Mouse (Mus musculus) kidney, embryonic 15.5 days (tissue): Measurements from ENCODE around the gene Gtf3c6. TPM values are rescaled to one million over a fixed set of nuclear protein-coding genes. Genes with fewer than 3 reads are reported as not detected.

Experiments used
- ATAC-seq: fragments of 200-750 bp; cut with Nextera tagmentation; replicated peaks from 2 replicates; pipeline ENCODE4 v1.8.0; 2017; ENCODE audit warnings: moderate TSS enrichment; ENCODE audit not compliant: low FRiP score
- H3K27ac ChIP-seq: fragments of 300-500 bp; sonication (generic); 2 replicates; pipeline ENCODE4 v1.5.1; 2015; ENCODE audit warnings: mild to moderate bottlenecking, inconsistent platforms
- H3K27me3 ChIP-seq: fragments of 300-500 bp; sonication (generic); 2 replicates; pipeline ENCODE4 v1.6.1; 2015; ENCODE audit warnings: inconsistent platforms
- H3K36me3 ChIP-seq: fragments of 300-500 bp; sonication (generic); 2 replicates; pipeline ENCODE4 v1.6.1; 2015; ENCODE audit warnings: inconsistent platforms
- H3K4me1 ChIP-seq: fragments of 300-500 bp; sonication (generic); 2 replicates; pipeline ENCODE4 v1.6.1; 2015; ENCODE audit warnings: inconsistent platforms
- H3K4me2 ChIP-seq: fragments of 300-500 bp; sonication (generic); 2 replicates; pipeline ENCODE4 v1.6.1; 2015; ENCODE audit warnings: moderate library complexity, mild to moderate bottlenecking, inconsistent platforms
- H3K4me3 ChIP-seq: fragments of 300-500 bp; sonication (generic); replicated peaks from 2 replicates; pipeline ENCODE4 v1.5.1; 2015; ENCODE audit warnings: mild to moderate bottlenecking, inconsistent platforms
- H3K9ac ChIP-seq: fragments of 300-500 bp; sonication (generic); 2 replicates; pipeline ENCODE4 v1.6.1; 2015; ENCODE audit warnings: mild to moderate bottlenecking, inconsistent platforms
- H3K9me3 ChIP-seq: fragments of 300-500 bp; sonication (generic); replicated peaks from 2 replicates; pipeline ENCODE4 v1.6.1; 2016; ENCODE audit warnings: inconsistent platforms
- WGBS: fragments of 180-500 bp; shearing (Covaris S2); methylation state at CpG from one replicate; pipeline ENCODE4 v1.1.7; 2015; ENCODE audit warnings: mixed read lengths; 5-methylcytosine and 5-hydroxymethylcytosine counted together
- polyA plus RNA-seq: library from polyadenylated mRNA; unstranded; fragments of >200 nt; fragmentation: Nextera tagmentation; extraction: Ambion mirVana; gene quantifications from 2 replicates; pipeline ENCODE4 v1.2.1, GENCODE M21; 2015

Gtf3c6 gene
- polyA plus RNA-seq, 1 experiment from 2014 or later: 106 TPM

GRCm38 (mm10) chr10:40283636-40284035, 25.7 kb upstream of the Gtf3c6 start:
- H3K4me1 ChIP-seq: no peaks in the 10 kb centered on the region
- no peak for ATAC-seq
- no peaks in the 10 kb centered on the region for H3K9me3 ChIP-seq
- no peak overlapping the region for H3K4me2 ChIP-seq
- H3K27ac ChIP-seq: no peak overlapping the region
- H3K4me3 ChIP-seq: no peak overlapping the region
- WGBS: 92% methylated on average over 9 of the region's 9 CpGs
- no peak overlapping the region for H3K9ac ChIP-seq
- H3K27me3 ChIP-seq: no peaks in the 10 kb centered on the region
- peaks cover 23% of the 10 kb centered on the region for H3K36me3 ChIP-seq

- H3K4me1 ChIP-seq: no peaks in the 10 kb centered on the region
- peaks cover 16% of the 10 kb centered on the region for H3K36me3 ChIP-seq
- H3K9me3 ChIP-seq: no peaks in the 10 kb centered on the region
- no peak for ATAC-seq
- H3K9ac ChIP-seq: no peak overlapping the region
- H3K27me3 ChIP-seq: no peaks in the 10 kb centered on the region
- H3K27ac ChIP-seq: no peak overlapping the region
- WGBS: 96% methylated on average over 2 of the region's 2 CpGs
- H3K4me2 ChIP-seq: no peak overlapping the region
- H3K4me3 ChIP-seq: no peak overlapping the region
These were observed 23.7 kb upstream of the Gtf3c6 start for GRCm38 (mm10) chr10:40281565-40281964.

DNA sequence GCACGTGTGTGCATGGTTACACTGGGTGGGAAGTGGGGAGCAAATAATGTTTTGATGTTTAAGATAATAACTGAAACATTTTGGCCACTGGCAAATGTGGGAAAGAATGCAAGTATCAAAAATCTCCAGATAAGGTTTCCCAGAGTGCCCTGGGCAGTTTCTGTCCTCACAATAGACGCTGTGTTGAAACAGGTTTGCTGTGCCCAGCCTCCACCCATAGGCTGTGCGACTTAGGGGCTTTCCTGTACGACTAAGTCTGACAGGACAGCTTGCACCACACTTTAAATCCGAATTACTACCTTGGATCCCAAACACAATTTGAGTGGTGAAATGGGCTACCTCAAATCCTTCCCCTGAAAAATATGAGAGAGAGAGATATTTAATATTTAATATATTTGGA, 20.4 kb upstream of the Gtf3c6 start:
- Histone ChIP-seq H3K4me3 (no peak overlapping the region), H3K4me2 (no peak overlapping the region), H3K27ac (no peak overlapping the region), H3K9ac (no peak overlapping the region), H3K36me3 (no peaks in the 10 kb centered on the region), H3K4me1 (no peaks in the 10 kb centered on the region), H3K27me3 (no peaks in the 10 kb centered on the region), H3K9me3 (no peaks in the 10 kb centered on the region)
- no peak for ATAC-seq
- WGBS: 65% methylated on average over 5 of the region's 5 CpGs

GRCm38 (mm10) chr10:40275991-40276390, 18.1 kb upstream of the Gtf3c6 start:
- H3K9me3 ChIP-seq: no peaks in the 10 kb centered on the region
- 69% methylated on average over 7 of the region's 7 CpGs for WGBS
- ATAC-seq: no peak
- no peak overlapping the region for H3K9ac ChIP-seq
- H3K4me3 ChIP-seq: no peak overlapping the region
- no peaks in the 10 kb centered on the region for H3K4me1 ChIP-seq
- no peak overlapping the region for H3K27ac ChIP-seq
- no peak overlapping the region for H3K4me2 ChIP-seq
- H3K27me3 ChIP-seq: no peaks in the 10 kb centered on the region
- H3K36me3 ChIP-seq: no peaks in the 10 kb centered on the region

DNA sequence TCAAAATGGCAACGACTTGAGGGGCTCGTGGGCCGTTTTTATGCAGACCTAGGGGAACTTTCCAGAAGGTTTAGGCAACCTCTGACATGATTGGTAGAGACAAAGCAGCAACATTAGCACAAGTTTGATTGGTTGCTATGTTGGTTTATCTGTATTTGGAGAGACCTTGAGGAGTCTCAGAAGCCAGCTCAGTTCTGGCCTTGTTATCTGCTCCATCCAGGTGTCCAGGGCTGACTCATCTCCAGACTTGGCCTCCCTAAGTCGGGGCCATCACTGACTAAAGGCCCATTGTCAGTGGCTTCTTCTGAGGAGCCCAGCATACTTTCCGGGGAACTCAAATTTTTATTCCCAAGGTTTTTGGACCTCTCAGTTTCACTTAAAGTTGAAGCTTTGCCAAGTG, 16.0 kb upstream of the Gtf3c6 start:
- Histone ChIP-seq H3K9ac (no peak overlapping the region), H3K4me3 (no peak overlapping the region), H3K27me3 (no peaks in the 10 kb centered on the region), H3K4me2 (no peak overlapping the region), H3K27ac (no peak overlapping the region), H3K36me3 (no peaks in the 10 kb centered on the region), H3K9me3 (no peaks in the 10 kb centered on the region), H3K4me1 (no peaks in the 10 kb centered on the region)
- 79% methylated on average over 5 of the region's 5 CpGs for WGBS
- no peak; the same call in 1 of the 2 replicates for ATAC-seq

GRCm38 (mm10) chr10:40271216-40271615, 13.3 kb upstream of the Gtf3c6 start:
- Histone ChIP-seq H3K27ac (no peak overlapping the region), H3K9me3 (no peaks in the 10 kb centered on the region), H3K36me3 (no peaks in the 10 kb centered on the region), H3K4me1 (no peaks in the 10 kb centered on the region), H3K27me3 (no peaks in the 10 kb centered on the region), H3K4me3 (no peak overlapping the region), H3K9ac (no peak overlapping the region), H3K4me2 (no peak overlapping the region)
- ATAC-seq: no peak
- WGBS: 82% methylated on average over 3 of the region's 3 CpGs

DNA sequence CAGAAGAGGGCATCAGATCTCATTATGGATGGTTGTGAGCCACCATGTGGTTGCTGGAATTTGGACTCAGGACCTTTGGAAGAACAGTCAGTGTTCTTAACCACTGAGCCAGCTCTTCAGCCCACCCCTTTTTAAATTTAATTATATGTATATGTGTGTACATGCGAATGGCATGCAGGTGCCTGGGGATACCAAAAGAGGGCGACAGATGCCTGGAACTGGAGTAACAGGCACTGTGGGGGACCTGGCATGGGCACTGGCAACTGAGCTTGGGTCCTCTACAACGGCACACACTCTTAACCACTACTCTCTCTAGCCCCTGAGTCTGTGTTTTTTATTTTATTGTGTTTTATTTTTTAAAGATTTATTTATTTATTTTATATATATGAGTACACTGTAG, 7.0 kb upstream of the Gtf3c6 start:
- no peak for ATAC-seq
- H3K36me3 ChIP-seq: no peaks in the 10 kb centered on the region
- no peak overlapping the region for H3K27ac ChIP-seq
- peaks cover 6% of the 10 kb centered on the region; the same call in 1 of the 2 replicates for H3K4me1 ChIP-seq
- no peak overlapping the region for H3K4me3 ChIP-seq
- H3K27me3 ChIP-seq: no peaks in the 10 kb centered on the region
- WGBS: 87% methylated on average over 3 of the region's 3 CpGs
- no peak overlapping the region for H3K4me2 ChIP-seq
- no peak overlapping the region for H3K9ac ChIP-seq
- H3K9me3 ChIP-seq: no peaks in the 10 kb centered on the region

GRCm38 (mm10) chr10:40263691-40264090, 5.8 kb upstream of the Gtf3c6 start:
- no peak for ATAC-seq
- H3K4me1 ChIP-seq: peaks cover 12% of the 10 kb centered on the region; the same call in 1 of the 2 replicates
- no peak overlapping the region for H3K27ac ChIP-seq
- no peaks in the 10 kb centered on the region for H3K27me3 ChIP-seq
- no peaks in the 10 kb centered on the region for H3K9me3 ChIP-seq
- no peaks in the 10 kb centered on the region for H3K36me3 ChIP-seq
- H3K4me3 ChIP-seq: no peak overlapping the region
- no peak overlapping the region for H3K9ac ChIP-seq
- WGBS: 87% methylated on average over 4 of the region's 4 CpGs
- no peak overlapping the region for H3K4me2 ChIP-seq

DNA sequence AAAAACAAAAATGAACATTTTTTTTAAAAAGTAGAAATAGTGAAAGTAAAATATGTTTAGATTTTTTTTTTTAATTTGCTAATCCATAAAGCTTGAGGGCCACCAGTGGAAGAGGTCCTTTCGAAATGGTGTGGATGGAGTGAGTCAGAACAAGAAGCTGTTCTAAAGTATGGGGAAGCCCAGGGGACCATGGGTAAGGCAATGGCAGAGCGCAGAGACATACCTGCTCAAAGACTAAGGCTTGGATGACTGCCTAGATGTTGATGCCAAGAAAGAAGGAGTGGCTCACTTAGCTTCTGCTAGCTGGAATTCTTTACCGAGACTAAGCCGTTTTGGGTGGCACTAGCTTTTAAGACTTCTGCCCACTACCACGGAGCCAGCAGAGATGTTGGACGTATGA, 4.3 kb upstream of the Gtf3c6 start:
- WGBS: 90% methylated on average over 6 of the region's 6 CpGs
- ATAC-seq: no peak
- H3K27ac ChIP-seq: no peak overlapping the region
- no peaks in the 10 kb centered on the region for H3K27me3 ChIP-seq
- no peak overlapping the region for H3K4me3 ChIP-seq
- H3K4me2 ChIP-seq: no peak overlapping the region
- no peaks in the 10 kb centered on the region for H3K9me3 ChIP-seq
- H3K36me3 ChIP-seq: no peaks in the 10 kb centered on the region
- H3K4me1 ChIP-seq: peaks cover 14% of the 10 kb centered on the region; the same call in 1 of the 2 replicates
- no peak overlapping the region for H3K9ac ChIP-seq

- Histone ChIP-seq H3K9me3 (no peaks in the 10 kb centered on the region), H3K27me3 (no peaks in the 10 kb centered on the region), H3K9ac (no peak overlapping the region), H3K4me1 (peaks cover 21% of the 10 kb centered on the region), H3K27ac (no peak overlapping the region), H3K36me3 (peaks cover 3% of the 10 kb centered on the region; the same call in 1 of the 2 replicates), H3K4me3 (no peak overlapping the region), H3K4me2 (no peak overlapping the region)
- ATAC-seq: no peak
- WGBS: 59% methylated on average over 5 of the region's 5 CpGs
These were observed 2.4 kb upstream of the Gtf3c6 start for GRCm38 (mm10) chr10:40260305-40260704.

- Histone ChIP-seq H3K4me2 (peak overlapping the region; percentile 82; the same call in 1 of the 2 replicates), H3K27ac (peak overlapping the region; percentile 98; the same call in 1 of the 2 replicates), H3K9me3 (no peaks in the 10 kb centered on the region), H3K36me3 (peaks cover 10% of the 10 kb centered on the region), H3K9ac (no peak overlapping the region), H3K4me3 (no peak overlapping the region), H3K4me1 (peaks cover 21% of the 10 kb centered on the region), H3K27me3 (no peaks in the 10 kb centered on the region)
- 14% methylated on average over 8 of the region's 8 CpGs for WGBS
- no peak for ATAC-seq
These were observed 1.6 kb upstream of the Gtf3c6 start for GRCm38 (mm10) chr10:40259542-40259941.

GRCm38 (mm10) chr10:40258976-40259375, 1.1 kb upstream of the Gtf3c6 start:
- H3K4me1 ChIP-seq: peaks cover 21% of the 10 kb centered on the region
- H3K4me3 ChIP-seq: peak overlapping the region; percentile 88
- H3K36me3 ChIP-seq: peaks cover 15% of the 10 kb centered on the region
- 0 out of 2 replicates have a peak overlapping the region, but pooled peaks have one; percentile 2 for H3K9ac ChIP-seq
- peak overlapping the region; percentile 98 for H3K27ac ChIP-seq
- WGBS: 6% methylated on average over 5 of the region's 5 CpGs
- no peaks in the 10 kb centered on the region for H3K9me3 ChIP-seq
- no peaks in the 10 kb centered on the region for H3K27me3 ChIP-seq
- ATAC-seq: no peak
- peak overlapping the region; percentile 82 for H3K4me2 ChIP-seq

DNA sequence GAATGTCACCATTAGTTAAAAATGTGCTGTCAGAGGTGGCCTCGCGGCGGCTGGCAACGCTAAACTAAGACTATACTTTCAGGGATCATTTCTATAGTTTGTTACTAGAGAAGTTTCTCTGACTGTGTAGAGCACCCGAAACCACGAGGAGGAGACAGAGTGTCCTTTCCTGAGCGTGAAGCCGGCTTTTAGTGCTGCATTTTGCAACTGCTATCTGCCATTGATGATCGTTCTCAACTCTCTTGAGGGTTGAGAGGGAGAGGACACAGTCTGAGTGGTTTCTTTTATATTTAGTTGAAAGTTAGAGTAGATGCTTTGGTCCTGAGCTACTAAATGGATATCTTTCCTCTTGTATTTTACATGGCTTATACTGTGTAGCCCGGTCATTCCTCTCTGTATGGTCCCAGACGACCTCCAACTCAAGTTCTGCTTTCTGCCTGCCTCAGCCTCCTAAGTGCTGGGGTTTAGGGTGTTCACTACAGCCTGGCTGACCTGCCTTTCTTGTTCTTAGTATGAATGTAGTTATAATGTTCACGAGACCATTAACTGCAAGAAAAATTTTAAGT, 576 bp upstream of the Gtf3c6 start:
- under 1% methylated on average over 12 of the region's 12 CpGs for WGBS
- H3K4me3 ChIP-seq: peak overlapping the region; percentile 88
- peaks cover 21% of the 10 kb centered on the region for H3K4me1 ChIP-seq
- no peaks in the 10 kb centered on the region for H3K27me3 ChIP-seq
- H3K9ac ChIP-seq: 0 out of 2 replicates have a peak overlapping the region, but pooled peaks have one; percentile 2
- H3K4me2 ChIP-seq: peak overlapping the region; percentile 82
- H3K36me3 ChIP-seq: peaks cover 20% of the 10 kb centered on the region
- no peaks in the 10 kb centered on the region for H3K9me3 ChIP-seq
- H3K27ac ChIP-seq: peak overlapping the region; percentile 98
- ATAC-seq: peak; percentile 86
